Mouse (Mus musculus) E14TG2a.4 (cell line): Measurements from ENCODE around the gene Cdrt4.

ENCODE experiments used
- CTCF ChIP-seq: conservative IDR thresholded peaks from 2 replicates; pipeline ENCODE4 v1.5.1; 2014; ENCODE audit warnings: low read length
- NANOG ChIP-seq: IDR thresholded peaks from 2 replicates; pipeline ENCODE4 v1.6.1; 2014; ENCODE audit warnings: borderline replicate concordance, low read length, mixed read lengths
- POU5F1 ChIP-seq: IDR thresholded peaks from 2 replicates; pipeline ENCODE4 v1.6.1; 2014; ENCODE audit warnings: low read length, borderline replicate concordance

DNA sequence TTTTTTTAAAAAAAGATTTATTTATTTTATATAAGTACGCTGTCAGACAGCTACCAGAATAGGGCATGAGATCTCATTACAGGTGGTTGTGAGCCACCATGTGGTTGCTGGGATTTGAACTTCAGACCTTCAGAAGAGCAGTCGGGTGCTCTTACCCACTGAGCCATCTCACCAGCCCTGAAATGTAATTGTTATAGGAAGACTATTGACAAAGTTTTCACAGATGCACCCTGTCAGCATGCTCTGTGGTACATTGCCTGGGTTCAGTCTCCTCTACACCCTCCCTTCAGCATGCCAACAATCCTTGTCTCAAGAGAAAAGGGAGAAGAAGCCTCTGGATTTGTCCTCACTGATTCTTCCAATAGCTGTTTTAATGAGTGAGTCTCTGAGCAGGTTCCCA, 37.9 kb upstream of the Cdrt4 start:
- TF ChIP-seq CTCF, result no peak
- TF ChIP-seq POU5F1, result no peak
- no peak for TF ChIP-seq NANOG
